Mouse (Mus musculus) adrenal gland, adult 18-20 months (tissue): ENCODE measurements around the gene Gpx6. TPM values are rescaled to one million over a fixed set of nuclear protein-coding genes. Genes with fewer than 3 reads are reported as not detected.

ENCODE experiments used
- DNase-seq, 2 experiments: peaks; one replicate each; pipeline ENCODE4 v3.0.0; 2021 to 2022; ENCODE audit warnings: low spot score in 2 of 2
- total RNA-seq, 2 experiments: library from RNA; stranded (reverse); gene quantifications; 1 replicate in 1 of 2; 2 replicates in 1 of 2; pipeline ENCODE4 v1.2.3; 2021

Gpx6 gene
- total RNA-seq, 2 experiments from 2014 or later: not detected

GRCm38 (mm10) chr13:21322509-21323375, 10.8 kb downstream of the Gpx6 start:
- DNase-seq: no peak

- no peak for DNase-seq
Measured at GRCm38 (mm10) chr13:21323405-21323804, 11.5 kb downstream of the Gpx6 start.

DNA sequence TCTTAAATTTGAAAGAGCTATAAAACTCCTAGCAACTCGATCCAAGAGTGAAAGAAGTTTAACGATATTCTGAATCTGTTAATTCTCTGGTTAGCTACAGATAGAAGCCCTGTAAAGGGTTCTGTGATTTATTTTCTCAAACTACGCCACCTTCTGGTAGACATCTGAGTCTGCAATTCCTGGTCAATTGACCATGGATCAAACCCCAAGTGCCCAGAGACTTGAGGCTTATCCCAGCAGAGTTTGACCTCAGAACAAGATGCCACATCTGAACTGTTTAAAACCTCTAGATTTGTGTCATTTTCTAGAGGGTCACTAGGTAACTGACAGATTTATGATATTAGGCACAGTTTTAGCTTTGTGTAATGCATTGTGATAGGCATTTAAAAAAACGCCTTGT, 14.3 kb downstream of the Gpx6 start:
- DNase-seq: no peak

GRCm38 (mm10) chr13:21326657-21327211, 14.8 kb downstream of the Gpx6 start:
- DNase-seq: peak; percentile 84 to 85

GRCm38 (mm10) chr13:21327424-21327823, 15.5 kb downstream of the Gpx6 start:
- no peak for DNase-seq

GRCm38 (mm10) chr13:21346610-21347009, 34.7 kb downstream of the Gpx6 start, which contains the start of gene Olfr1367:
TSS of gene Olfr1367 (plus strand) at chr13:21346910.
- no peak for DNase-seq

- no peak for DNase-seq
Measured at GRCm38 (mm10) chr13:21350593-21350992, 38.7 kb downstream of the Gpx6 start.

- DNase-seq: peak; percentile 79 to 84
Measured at GRCm38 (mm10) chr13:21362621-21363248, 50.8 kb downstream of the Gpx6 start, which contains the start of gene Zscan12. TSS of gene Zscan12 (plus strand) at chr13:21362820.

- peak in 1 of 2 experiments; percentile 5 for DNase-seq
Measured at GRCm38 (mm10) chr13:21363719-21364118, 51.8 kb downstream of the Gpx6 start.

- no peak for DNase-seq
Measured at GRCm38 (mm10) chr13:21366635-21367034, 54.7 kb downstream of the Gpx6 start.

Other genes with a start within 250 kb of the Gpx6 start
- gene Olfr1370, start 237.2 kb upstream of the Gpx6 start, total RNA-seq: not detected
- gene Olfr1369-ps1, start 200.6 kb upstream of the Gpx6 start, total RNA-seq: not detected
- gene Olfr263, start 182.5 kb upstream of the Gpx6 start, total RNA-seq: not detected
- gene Olfr1368, start 166.3 kb upstream of the Gpx6 start, total RNA-seq: not detected
- gene Trim27, start 132.7 kb upstream of the Gpx6 start, total RNA-seq: 10 to 100 TPM; 45.3 to 49.9 TPM
- gene Gpx5, start 19.4 kb upstream of the Gpx6 start, total RNA-seq: not detected
- gene Olfr1367, start 34.8 kb downstream of the Gpx6 start, total RNA-seq: not detected
- gene Zscan12, start 50.7 kb downstream of the Gpx6 start, total RNA-seq: 1 to 10 TPM; 9.5 to 9.8 TPM
- 10 to 100 TPM; 61.1 to 72.4 TPM for gene Zkscan3, start 90.6 kb downstream of the Gpx6 start, total RNA-seq
- gene Pgbd1, start 128.9 kb downstream of the Gpx6 start, total RNA-seq: under 1 TPM; 0.36 to 0.45 TPM
- gene Zscan26, start 141.6 kb downstream of the Gpx6 start, total RNA-seq: 10 to 100 TPM; 36.3 to 41.8 TPM
- 1 to 10 TPM in 1 of 2 experiments, under 1 TPM in 1; 0.76 to 1.5 TPM for gene Nkapl, start 156.4 kb downstream of the Gpx6 start, total RNA-seq
- 1 to 10 TPM; 2.2 to 2.6 TPM for gene Zkscan4, start 166.8 kb downstream of the Gpx6 start, total RNA-seq
- gene Gm10065, start 167.3 kb downstream of the Gpx6 start, total RNA-seq: not detected
- gene AK157302, start 183.1 kb downstream of the Gpx6 start, total RNA-seq: 10 to 100 TPM; 13.8 to 16.2 TPM
- 100 to 1,000 TPM in 1 of 2 experiments, 10 to 100 TPM in 1; 87.5 to 171 TPM for gene Gm11273, start 189.3 kb downstream of the Gpx6 start, total RNA-seq
- 10 to 100 TPM; 13.5 to 15.6 TPM for gene Zkscan8, start 219.0 kb downstream of the Gpx6 start, total RNA-seq
- gene Olfr1366, start 230.7 kb downstream of the Gpx6 start, total RNA-seq: not detected
- gene Olfr1535, start 247.8 kb downstream of the Gpx6 start, total RNA-seq: not detected